Mouse (Mus musculus) forebrain, embryonic 13.5 days (tissue): ENCODE results near the gene Rbbp8nl. TPM values are rescaled to one million over a fixed set of nuclear protein-coding genes. Genes with fewer than 3 reads are reported as not detected.
"Not testable (repeated sequence)": the region's sequence is repeated elsewhere in the genome, so short reads cannot be mapped to it uniquely, and the experiment has no call there.

Source experiments
- ATAC-seq: fragments of 200-750 bp; cut with Nextera tagmentation; 2 replicates; pipeline ENCODE4 v1.8.0; 2017
- H3K27ac ChIP-seq: fragments of 300-500 bp; sonication (generic); 2 replicates; pipeline ENCODE4 v1.5.1; 2015; ENCODE audit warnings: inconsistent platforms, mild to moderate bottlenecking, moderate library complexity
- H3K27me3 ChIP-seq: fragments of 300-500 bp; sonication (generic); 2 replicates; pipeline ENCODE4 v1.6.1; 2015; ENCODE audit warnings: mild to moderate bottlenecking, inconsistent platforms
- H3K36me3 ChIP-seq: fragments of 300-500 bp; sonication (generic); 2 replicates; pipeline ENCODE4 v1.6.1; 2015; ENCODE audit warnings: mild to moderate bottlenecking, inconsistent platforms; ENCODE audit not compliant: poor library complexity, severe bottlenecking
- H3K4me1 ChIP-seq: fragments of 300-500 bp; sonication (generic); 2 replicates; pipeline ENCODE4 v1.6.1; 2015; ENCODE audit warnings: inconsistent platforms
- H3K4me2 ChIP-seq: fragments of 300-500 bp; sonication (generic); 2 replicates; pipeline ENCODE4 v1.6.1; 2015; ENCODE audit warnings: inconsistent platforms, mild to moderate bottlenecking, moderate library complexity
- H3K4me3 ChIP-seq: fragments of 300-500 bp; sonication (generic); 2 replicates; pipeline ENCODE4 v1.5.1; 2015; ENCODE audit warnings: mild to moderate bottlenecking, inconsistent platforms
- H3K9ac ChIP-seq: fragments of 300-500 bp; sonication (generic); 2 replicates; pipeline ENCODE4 v1.6.1; 2015; ENCODE audit warnings: mild to moderate bottlenecking, inconsistent platforms
- H3K9me3 ChIP-seq: fragments of 300-500 bp; sonication (generic); replicated peaks from 2 replicates; pipeline ENCODE4 v1.6.1; 2016; ENCODE audit warnings: inconsistent platforms
- WGBS: fragments of 180-500 bp; shearing (Covaris S2); methylation state at CpG from one replicate; pipeline ENCODE4 v1.1.7; 2015; 5-methylcytosine and 5-hydroxymethylcytosine counted together
- polyA plus RNA-seq: library from polyadenylated mRNA; unstranded; fragments of >200 nt; fragmentation: Nextera tagmentation; extraction: Ambion mirVana; gene quantifications from 2 replicates; pipeline ENCODE4 v1.2.1, GENCODE M21; 2015

Gene Rbbp8nl
- polyA plus RNA-seq, 1 experiment from 2014 or later = not detected

GRCm38 (mm10) chr2:180262891-180263290 lies 26.8 kb downstream of the Rbbp8nl start:
- Histone ChIP-seq H3K36me3 (peaks cover 88% of the 10 kb centered on the region), H3K27me3 (no peaks in the 10 kb centered on the region), H3K4me1 (peaks cover 7% of the 10 kb centered on the region), H3K4me3 (no peak overlapping the region), H3K27ac (no peak overlapping the region), H3K4me2 (no peak overlapping the region), H3K9me3 (no peaks in the 10 kb centered on the region), H3K9ac (no peak overlapping the region)
- 94% methylated on average over 10 of the region's 10 CpGs for WGBS
- no peak for ATAC-seq

- peaks cover 9% of the 10 kb centered on the region for H3K4me1 ChIP-seq
- WGBS = 88% methylated on average over 3 of the region's 3 CpGs
- H3K4me2 ChIP-seq = no peak overlapping the region
- H3K36me3 ChIP-seq = peaks cover 84% of the 10 kb centered on the region
- H3K27ac ChIP-seq = no peak overlapping the region
- H3K27me3 ChIP-seq = no peaks in the 10 kb centered on the region
- H3K9me3 ChIP-seq = no peaks in the 10 kb centered on the region
- H3K4me3 ChIP-seq = no peak overlapping the region
- no peak overlapping the region for H3K9ac ChIP-seq
- ATAC-seq = no peak
These were observed 27.2 kb downstream of the Rbbp8nl start for GRCm38 (mm10) chr2:180262441-180262840.

GRCm38 (mm10) chr2:180261901-180262300 lies 27.8 kb downstream of the Rbbp8nl start:
- H3K4me1 ChIP-seq = peaks cover 9% of the 10 kb centered on the region
- no peak overlapping the region for H3K4me2 ChIP-seq
- WGBS = 92% methylated on average over 7 of the region's 7 CpGs
- no peak overlapping the region for H3K9ac ChIP-seq
- H3K9me3 ChIP-seq = no peaks in the 10 kb centered on the region
- ATAC-seq = no peak
- no peaks in the 10 kb centered on the region for H3K27me3 ChIP-seq
- H3K4me3 ChIP-seq = no peak overlapping the region
- H3K27ac ChIP-seq = no peak overlapping the region
- peaks cover 79% of the 10 kb centered on the region for H3K36me3 ChIP-seq

GRCm38 (mm10) chr2:180260610-180261480 lies 28.8 kb downstream of the Rbbp8nl start:
- peaks cover 15% of the 10 kb centered on the region for H3K4me1 ChIP-seq
- 66% methylated on average over 8 of the region's 8 CpGs for WGBS
- no peaks in the 10 kb centered on the region for H3K27me3 ChIP-seq
- no peak for ATAC-seq
- H3K9ac ChIP-seq = no peak overlapping the region
- H3K27ac ChIP-seq = no peak overlapping the region
- H3K9me3 ChIP-seq = no peaks in the 10 kb centered on the region
- H3K4me2 ChIP-seq = no peak overlapping the region
- H3K36me3 ChIP-seq = peaks cover 68% of the 10 kb centered on the region
- no peak overlapping the region for H3K4me3 ChIP-seq

- not testable (repeated sequence) for H3K9me3 ChIP-seq, H3K4me3 ChIP-seq, ATAC-seq, H3K27ac ChIP-seq, H3K9ac ChIP-seq, H3K4me2 ChIP-seq, H3K27me3 ChIP-seq
- 69% methylated on average over 17 of the region's 17 CpGs for WGBS
- H3K36me3 ChIP-seq = peaks cover 65% of the 10 kb centered on the region
- peaks cover 16% of the 10 kb centered on the region for H3K4me1 ChIP-seq
These were observed 29.7 kb downstream of the Rbbp8nl start for GRCm38 (mm10) chr2:180259826-180260609.

- not testable (repeated sequence) for H3K4me2 ChIP-seq, H3K9me3 ChIP-seq, H3K27me3 ChIP-seq, H3K9ac ChIP-seq, H3K27ac ChIP-seq, H3K4me3 ChIP-seq, ATAC-seq
- Histone ChIP-seq H3K4me1 (peaks cover 16% of the 10 kb centered on the region), H3K36me3 (peaks cover 56% of the 10 kb centered on the region)
- 75% methylated on average over 10 of the region's 10 CpGs for WGBS
These were observed 30.7 kb downstream of the Rbbp8nl start for GRCm38 (mm10) chr2:180258951-180259484.

GRCm38 (mm10) chr2:180257963-180258865 lies 31.5 kb downstream of the Rbbp8nl start:
- H3K9me3 ChIP-seq = no peaks in the 10 kb centered on the region
- H3K36me3 ChIP-seq = peaks cover 49% of the 10 kb centered on the region
- no peaks in the 10 kb centered on the region for H3K27me3 ChIP-seq
- H3K9ac ChIP-seq = peak overlapping the region; percentile 96
- no peak for ATAC-seq
- peak overlapping the region; percentile 92 for H3K4me2 ChIP-seq
- 53% methylated on average over 11 of the region's 11 CpGs for WGBS
- peak overlapping the region; percentile 90 for H3K4me3 ChIP-seq
- H3K27ac ChIP-seq = no peak overlapping the region; the same call in 1 of the 2 replicates
- H3K4me1 ChIP-seq = peaks cover 16% of the 10 kb centered on the region

- Histone ChIP-seq H3K4me3 (peak within 1 kb of the TSS; percentile 90), H3K27me3 (no peaks in the 10 kb centered on the region), H3K36me3 (peaks cover 38% of the 10 kb centered on the region), H3K4me1 (peaks cover 16% of the 10 kb centered on the region), H3K27ac (peak within 1 kb of the TSS; percentile 93), H3K9me3 (no peaks in the 10 kb centered on the region), H3K9ac (peak within 1 kb of the TSS; percentile 96), H3K4me2 (peak within 1 kb of the TSS; percentile 92)
- 0% methylated on average over 37 of the region's 38 CpGs for WGBS
- peak; percentile 97 for ATAC-seq
These were observed 32.6 kb downstream of the Rbbp8nl start, which contains the start of gene Rps21 for GRCm38 (mm10) chr2:180257001-180257521. Gene Rps21, plus strand, starts transcription at chr2:180257377.

GRCm38 (mm10) chr2:180256296-180257000 lies 33.2 kb downstream of the Rbbp8nl start:
- WGBS = 27% methylated on average over 26 of the region's 26 CpGs
- Histone ChIP-seq H3K27me3 (no peaks in the 10 kb centered on the region), H3K4me3 (peak overlapping the region; percentile 90), H3K36me3 (peaks cover 32% of the 10 kb centered on the region), H3K9ac (peak overlapping the region; percentile 85), H3K4me2 (peak overlapping the region; percentile 86), H3K27ac (peak overlapping the region; percentile 93), H3K9me3 (no peaks in the 10 kb centered on the region), H3K4me1 (peaks cover 16% of the 10 kb centered on the region)
- ATAC-seq = peak; percentile 65

- ATAC-seq = no peak
- H3K27me3 ChIP-seq = no peaks in the 10 kb centered on the region
- H3K4me3 ChIP-seq = no peak overlapping the region
- H3K4me2 ChIP-seq = peak overlapping the region; percentile 86
- peaks cover 24% of the 10 kb centered on the region for H3K36me3 ChIP-seq
- H3K27ac ChIP-seq = no peak overlapping the region; the same call in 1 of the 2 replicates
- no peaks in the 10 kb centered on the region for H3K9me3 ChIP-seq
- peaks cover 16% of the 10 kb centered on the region for H3K4me1 ChIP-seq
- WGBS = 89% methylated on average over 9 of the region's 9 CpGs
- H3K9ac ChIP-seq = no peak overlapping the region
These were observed 34.0 kb downstream of the Rbbp8nl start for GRCm38 (mm10) chr2:180255701-180256100.
